Mouse (Mus musculus): ENCODE measurements around the gene Tmem164.

- TF ChIP-seq CTCF (IDR thresholded peaks at IDR 0.05) (no peak), POLR2A (IDR thresholded peaks at IDR 0.05; ENCODE audit: insufficient read depth, low read depth, low read length) (no peak), EP300 (IDR thresholded peaks at IDR 0.05; ENCODE audit: insufficient read depth, low read depth, low read length) (no peak)
These were observed 94.9 kb downstream of the Tmem164 start for GRCm38 (mm10) chrX:142776131-142776530.
